In genomic region chr7:25753643-25754438, GRCm38 (mm10) we compare ENCODE assay signal across 8 mouse cellular contexts. TPM values are rescaled to one million over a fixed set of nuclear protein-coding genes. Genes with fewer than 3 reads are reported as not detected.
A peak's percentile ranks its signal among the peaks of the same experiment; 100 is the strongest.
DNase-seq lines count a peak whose midpoint lies in the region; ATAC-seq and TF ChIP-seq lines count a peak whose summit lies in the region.

No protein-coding gene starts in this region.

- no peak for TF ChIP-seq CTCF in lung, embryonic 14.5 days (IDR thresholded peaks at IDR 0.05; ENCODE audit: low read depth)
- no peak; the same call in 1 of the 2 replicates for TF ChIP-seq CTCF in stomach, postnatal 0 days (IDR thresholded peaks at IDR 0.05; ENCODE audit: low read depth)

- H3K4me3 ChIP-seq in lung, embryonic 14.5 days (ENCODE audit: low read depth, low read length), result peak overlapping the region; percentile 96
- peak overlapping the region; percentile 94 for H3K4me3 ChIP-seq in embryonic facial prominence, embryonic 12.5 days
- peak overlapping the region; percentile 77 for H3K4me3 ChIP-seq in intestine, embryonic 15.5 days (replicated peaks)
- peak overlapping the region; percentile 94 for H3K4me3 ChIP-seq in stomach, postnatal 0 days (ENCODE audit: low read depth, low read length)

- no peaks in the 10 kb centered on the region; the same call in 1 of the 2 replicates for H3K4me1 ChIP-seq in lung, embryonic 14.5 days (ENCODE audit: insufficient read depth)
- H3K4me1 ChIP-seq in embryonic facial prominence, embryonic 12.5 days, result peaks cover 20% of the 10 kb centered on the region
- H3K4me1 ChIP-seq in intestine, embryonic 15.5 days (replicated peaks), result peaks cover 16% of the 10 kb centered on the region; the same call in 1 of the 2 replicates
- 0 out of 2 replicates have a peak, but pooled peaks cover 3% of the 10 kb centered on the region for H3K4me1 ChIP-seq in stomach, postnatal 0 days (replicated peaks; ENCODE audit: control insufficient read depth, insufficient read depth)

- no peak for TF ChIP-seq EP300 in stomach, postnatal 0 days (optimal IDR thresholded peaks at IDR 0.05)

- peak overlapping the region; percentile 98 for H3K4me2 ChIP-seq in lung, embryonic 14.5 days
- peak overlapping the region; percentile 86 for H3K4me2 ChIP-seq in embryonic facial prominence, embryonic 12.5 days (replicated peaks)
- peak overlapping the region; percentile 79 for H3K4me2 ChIP-seq in intestine, embryonic 15.5 days (replicated peaks)
- H3K4me2 ChIP-seq in stomach, postnatal 0 days (replicated peaks; ENCODE audit: low read depth), result peak overlapping the region; percentile 80

- H3K9me3 ChIP-seq in lung, embryonic 14.5 days (ENCODE audit: low read depth, low read length), result no peaks in the 10 kb centered on the region
- H3K9me3 ChIP-seq in embryonic facial prominence, embryonic 12.5 days, result no peaks in the 10 kb centered on the region
- no peaks in the 10 kb centered on the region for H3K9me3 ChIP-seq in intestine, embryonic 15.5 days
- no peaks in the 10 kb centered on the region for H3K9me3 ChIP-seq in stomach, postnatal 0 days (ENCODE audit: control insufficient read depth, low read length)

- peak; percentile 1; the same call in 1 of the 2 replicates for ATAC-seq in lung, embryonic 14.5 days (ENCODE audit: insufficient read depth)
- ATAC-seq in embryonic facial prominence, embryonic 12.5 days (ENCODE audit: insufficient number of reproducible peaks, insufficient read depth, low FRiP score, low TSS enrichment), result peak; percentile 1; the same call in 1 of the 2 replicates
- ATAC-seq in intestine, embryonic 15.5 days, result peak; percentile 8
- peak; percentile 9 for ATAC-seq in stomach, postnatal 0 days (ENCODE audit: low FRiP score, low TSS enrichment)

- peak overlapping the region; percentile 98 for H3K27ac ChIP-seq in lung, embryonic 14.5 days (ENCODE audit: low read depth)
- peak overlapping the region; percentile 98 for H3K27ac ChIP-seq in embryonic facial prominence, embryonic 12.5 days
- peak overlapping the region; percentile 98 for H3K27ac ChIP-seq in intestine, embryonic 15.5 days
- H3K27ac ChIP-seq in stomach, postnatal 0 days (replicated peaks), result peak overlapping the region; percentile 99

- DNase-seq in lung, embryonic 14.5 days, result peak; percentile 20
- DNase-seq in lung, adult 18-20 months, result no peak
- DNase-seq in ZHBTc4 (ENCODE audit: low read depth, low spot score), result peak; percentile 33
- peak; percentile 65 for DNase-seq in lung, postnatal 10 days
- no peak for DNase-seq in stomach, postnatal 0 days (ENCODE audit: low spot score)
- DNase-seq in spleen, adult 12 weeks (ENCODE audit: low spot score), result no peak

- H3K36me3 ChIP-seq in lung, embryonic 14.5 days (ENCODE audit: insufficient read depth), result peaks cover 32% of the 10 kb centered on the region
- peaks cover 37% of the 10 kb centered on the region for H3K36me3 ChIP-seq in embryonic facial prominence, embryonic 12.5 days
- H3K36me3 ChIP-seq in intestine, embryonic 15.5 days, result peaks cover 21% of the 10 kb centered on the region
- peaks cover 7% of the 10 kb centered on the region for H3K36me3 ChIP-seq in stomach, postnatal 0 days (ENCODE audit: control insufficient read depth, insufficient read depth, low read length)

- peak overlapping the region; percentile 96 for H3K9ac ChIP-seq in lung, embryonic 14.5 days
- peak overlapping the region; percentile 98 for H3K9ac ChIP-seq in embryonic facial prominence, embryonic 12.5 days
- H3K9ac ChIP-seq in intestine, embryonic 15.5 days, result peak overlapping the region; percentile 92
- H3K9ac ChIP-seq in stomach, postnatal 0 days (ENCODE audit: low read length), result peak overlapping the region; percentile 99

- H3K27me3 ChIP-seq in lung, embryonic 14.5 days (ENCODE audit: insufficient read depth, low read length), result no peaks in the 10 kb centered on the region
- no peaks in the 10 kb centered on the region for H3K27me3 ChIP-seq in embryonic facial prominence, embryonic 12.5 days
- no peaks in the 10 kb centered on the region for H3K27me3 ChIP-seq in intestine, embryonic 15.5 days (replicated peaks)
- H3K27me3 ChIP-seq in stomach, postnatal 0 days (ENCODE audit: control insufficient read depth, insufficient read depth, low read length), result no peaks in the 10 kb centered on the region

- WGBS in lung, embryonic 14.5 days, result under 1% methylated on average over 46 of the region's 46 CpGs
- under 1% methylated on average over 46 of the region's 46 CpGs for WGBS in embryonic facial prominence, embryonic 12.5 days
- under 1% methylated on average over 46 of the region's 46 CpGs for WGBS in intestine, embryonic 15.5 days
- WGBS in stomach, postnatal 0 days, result under 1% methylated on average over 45 of the region's 46 CpGs

RNA-seq across cellular contexts. Expression of gene Hnrnpul1, which starts 0.7 kb away (rescaled TPM):
- 80.3 and 82.0 TPM in 2 replicates for polyA plus RNA-seq in lung, embryonic 14.5 days (2014; fragmentation: Nextera tagmentation; extraction: Ambion mirVana)
- 68.1 and 72.8 TPM in 2 replicates for polyA plus RNA-seq in embryonic facial prominence, embryonic 12.5 days (2016; fragmentation: Nextera tagmentation; extraction: Ambion mirVana)
- polyA plus RNA-seq in intestine, embryonic 15.5 days (2015; fragmentation: Nextera tagmentation; extraction: Ambion mirVana), result 43.9 and 51.5 TPM in 2 replicates
- 25.9 and 27.5 TPM in 2 replicates for polyA plus RNA-seq in stomach, postnatal 0 days (2015; fragmentation: Nextera tagmentation; extraction: Ambion mirVana)

RNA-seq across cellular contexts. Expression of gene Axl, which starts 34.7 kb away (rescaled TPM):
- polyA plus RNA-seq in lung, embryonic 14.5 days (2014; fragmentation: Nextera tagmentation; extraction: Ambion mirVana), result 44.1 and 46.5 TPM in 2 replicates
- 71.1 and 76.0 TPM in 2 replicates for polyA plus RNA-seq in embryonic facial prominence, embryonic 12.5 days (2016; fragmentation: Nextera tagmentation; extraction: Ambion mirVana)
- polyA plus RNA-seq in intestine, embryonic 15.5 days (2015; fragmentation: Nextera tagmentation; extraction: Ambion mirVana), result 69.8 and 71.5 TPM in 2 replicates
- polyA plus RNA-seq in stomach, postnatal 0 days (2015; fragmentation: Nextera tagmentation; extraction: Ambion mirVana), result 52.8 and 53.4 TPM in 2 replicates

RNA-seq across cellular contexts. Expression of gene Ccdc97, which starts 35.0 kb away (rescaled TPM):
- 28.6 and 29.4 TPM in 2 replicates for polyA plus RNA-seq in lung, embryonic 14.5 days (2014; fragmentation: Nextera tagmentation; extraction: Ambion mirVana)
- polyA plus RNA-seq in embryonic facial prominence, embryonic 12.5 days (2016; fragmentation: Nextera tagmentation; extraction: Ambion mirVana), result 23.7 and 24.6 TPM in 2 replicates
- polyA plus RNA-seq in intestine, embryonic 15.5 days (2015; fragmentation: Nextera tagmentation; extraction: Ambion mirVana), result 18.5 and 19.3 TPM in 2 replicates
- 7.9 and 10.2 TPM in 2 replicates for polyA plus RNA-seq in stomach, postnatal 0 days (2015; fragmentation: Nextera tagmentation; extraction: Ambion mirVana)

Comparison
In these comparisons a context has a peak if more than half of its experiments do, and no peak if none do; other contexts are left out.
1. DNase-seq: peak in lung, embryonic 14.5 days (single experiment), ZHBTc4 (single experiment) and lung, postnatal 10 days (single experiment); none in lung, adult 18-20 months (0 of 2), stomach, postnatal 0 days (single experiment) and spleen, adult 12 weeks (single experiment).
2. Peak in every context shown above with its lines, with median percentiles within 50 percentile points of each other: ATAC-seq, H3K27ac ChIP-seq, H3K4me2 ChIP-seq, H3K4me3 ChIP-seq and H3K9ac ChIP-seq.